ENCODE assay signal across 8 mouse cellular contexts in genomic region chr13:9494726-9495125, GRCm38 (mm10).
DNase-seq lines count a peak whose midpoint lies in the region; ATAC-seq and TF ChIP-seq lines count a peak whose summit lies in the region.

No protein-coding gene starts in this region.

- no peak overlapping the region for H3K9ac ChIP-seq in kidney, embryonic 15.5 days

- H3K4me3 ChIP-seq in layer of hippocampus, adult 2 months: peak overlapping the region; percentile 38
- H3K4me3 ChIP-seq in kidney, embryonic 15.5 days (replicated peaks): peak overlapping the region; percentile 33
- H3K4me3 ChIP-seq in spleen, adult 2 months (ENCODE audit: extremely low read depth, insufficient read depth, insufficient read length): peak overlapping the region; percentile 55

- no peaks in the 10 kb centered on the region for H3K4me1 ChIP-seq in kidney, embryonic 15.5 days
- H3K4me1 ChIP-seq in spleen, adult 2 months (ENCODE audit: control insufficient read depth, insufficient read depth, insufficient read length): no peaks in the 10 kb centered on the region

- no peak for DNase-seq in layer of hippocampus, adult 2 months (ENCODE audit: low spot score in 2 of 2)
- DNase-seq in layer of hippocampus, adult 8-10 months (ENCODE audit: low spot score in 2 of 2): no peak
- peak; percentile 37 for DNase-seq in adrenal gland, postnatal 10 days
- DNase-seq in heart, adult 9 months (ENCODE audit: low spot score in 2 of 2): peak; percentile 33 to 38
- DNase-seq in lung, postnatal 10 days: peak; percentile 39
- peak in 1 of 2 experiments; percentile 26 for DNase-seq in spleen, adult 2 months (ENCODE audit: low read depth in 1 of 2, low spot score in 2 of 2)

- peak overlapping the region; percentile 49 for H3K4me2 ChIP-seq in kidney, embryonic 15.5 days

- no peak for TF ChIP-seq CTCF in layer of hippocampus, adult 2 months (conservative IDR thresholded peaks at IDR 0.05)
- TF ChIP-seq CTCF in spleen, adult 2 months (IDR thresholded peaks at IDR 0.05; ENCODE audit: extremely low read depth, insufficient read depth, insufficient read length, insufficient replicate concordance): no peak

- ATAC-seq in kidney, embryonic 15.5 days (replicated peaks; ENCODE audit: low FRiP score): no peak
- ATAC-seq in frontal cortex, adult (ENCODE audit: low TSS enrichment): no peak

- H3K27me3 ChIP-seq in kidney, embryonic 15.5 days: no peaks in the 10 kb centered on the region
- no peaks in the 10 kb centered on the region for H3K27me3 ChIP-seq in spleen, adult 2 months (ENCODE audit: control insufficient read depth, insufficient read depth, low read length)

- 68% methylated on average over 21 of the region's 21 CpGs for whole genome bisulfite sequencing in kidney, embryonic 15.5 days
- WGBS in spleen, adult 2 months: 58% methylated on average over 21 of the region's 21 CpGs

- no peak for TF ChIP-seq POLR2A in spleen, adult 2 months (IDR thresholded peaks at IDR 0.05; ENCODE audit: low read depth, low read length)

- H3K36me3 ChIP-seq in kidney, embryonic 15.5 days: no peaks in the 10 kb centered on the region
- no peaks in the 10 kb centered on the region for H3K36me3 ChIP-seq in spleen, adult 2 months (ENCODE audit: control insufficient read depth, insufficient read depth, low read length)

- H3K27ac ChIP-seq in layer of hippocampus, adult 2 months: no peak overlapping the region
- no peak overlapping the region for H3K27ac ChIP-seq in kidney, embryonic 15.5 days
- no peak overlapping the region for H3K27ac ChIP-seq in spleen, adult 2 months (ENCODE audit: insufficient read depth, low read length)

- no peaks in the 10 kb centered on the region for H3K9me3 ChIP-seq in kidney, embryonic 15.5 days (replicated peaks)

Comparison
In these comparisons a context has a peak if more than half of its experiments do, and no peak if none do; other contexts are left out.
1. DNase-seq: peak in adrenal gland, postnatal 10 days (single experiment), heart, adult 9 months (2 of 2) and lung, postnatal 10 days (single experiment); none in layer of hippocampus, adult 2 months (0 of 2) and layer of hippocampus, adult 8-10 months (0 of 2).
2. Peak in every context shown above with its lines, with median percentiles within 50 percentile points of each other: H3K4me3 ChIP-seq.